Mouse (Mus musculus): ENCODE data around the gene Tln2.

DNA sequence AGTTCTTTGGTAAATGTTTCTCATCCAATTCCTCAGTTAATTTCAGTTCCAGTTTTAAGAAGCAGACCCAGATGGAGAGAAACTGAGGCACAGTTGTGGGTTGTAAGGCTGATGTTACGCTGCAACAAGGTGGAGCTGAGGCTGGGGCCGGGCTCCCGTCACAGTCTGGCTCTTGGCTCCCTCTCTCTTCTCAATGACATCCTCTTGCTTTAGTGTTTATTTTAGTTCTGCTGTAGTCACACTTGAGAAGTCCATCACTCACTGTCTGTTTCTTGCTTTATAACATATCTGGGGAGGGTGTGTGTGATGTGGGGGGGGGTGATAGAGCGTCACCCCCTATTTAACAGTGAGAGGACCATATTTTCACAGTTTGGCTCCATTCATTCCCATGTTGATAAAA lies 272.0 kb downstream of the Tln2 start:
- TF ChIP-seq CHD2 (IDR thresholded peaks at IDR 0.05; ENCODE audit: low read depth, low read length) (no peak), ZC3H11A (IDR thresholded peaks at IDR 0.05; ENCODE audit: borderline replicate concordance, low read depth, low read length) (no peak), MAFK (IDR thresholded peaks at IDR 0.05; ENCODE audit: insufficient read depth, low read depth, low read length) (no peak), ZNF384 (IDR thresholded peaks at IDR 0.05; ENCODE audit: low read depth, low read length) (no peak), HCFC1 (IDR thresholded peaks at IDR 0.05; ENCODE audit: borderline replicate concordance, insufficient read depth, low read length) (no peak)

Data from ES-E14 (cell line).